Mouse (Mus musculus) liver, embryonic 12.5 days (tissue): Measurements from ENCODE around the gene Flcn. TPM values are rescaled to one million over a fixed set of nuclear protein-coding genes. Genes with fewer than 3 reads are reported as not detected.

Experiments
- ATAC-seq: fragments of 200-750 bp; cut with Nextera tagmentation; 2 replicates; pipeline ENCODE4 v1.8.0; 2017; ENCODE audit warnings: moderate number of reproducible peaks, mild to moderate bottlenecking, moderate library complexity
- H3K27ac ChIP-seq: fragments of 300-500 bp; sonication (generic); 2 replicates; pipeline ENCODE4 v1.5.1; 2016; ENCODE audit warnings: mild to moderate bottlenecking
- H3K27me3 ChIP-seq: fragments of 300-500 bp; sonication (generic); replicated peaks from 2 replicates; pipeline ENCODE4 v1.6.1; 2016; ENCODE audit warnings: mild to moderate bottlenecking, moderate library complexity
- H3K36me3 ChIP-seq: fragments of 300-500 bp; sonication (generic); 2 replicates; pipeline ENCODE4 v1.6.1; 2016; ENCODE audit warnings: mild to moderate bottlenecking, moderate library complexity
- H3K4me1 ChIP-seq: fragments of 300-500 bp; sonication (generic); 2 replicates; pipeline ENCODE4 v1.6.1; 2016
- H3K4me2 ChIP-seq: fragments of 300-500 bp; sonication (generic); 2 replicates; pipeline ENCODE4 v1.6.1; 2016; ENCODE audit warnings: mild to moderate bottlenecking, moderate library complexity
- H3K4me3 ChIP-seq: fragments of 300-500 bp; sonication (generic); 2 replicates; pipeline ENCODE4 v1.5.1; 2016; ENCODE audit warnings: mild to moderate bottlenecking, moderate library complexity
- H3K9ac ChIP-seq: fragments of 300-500 bp; sonication (generic); 2 replicates; pipeline ENCODE4 v1.6.1; 2016; ENCODE audit warnings: mild to moderate bottlenecking, moderate library complexity
- H3K9me3 ChIP-seq: fragments of 300-500 bp; sonication (generic); replicated peaks from 2 replicates; pipeline ENCODE4 v1.6.1; 2016; ENCODE audit warnings: mild to moderate bottlenecking, moderate library complexity
- WGBS: fragments of 180-500 bp; shearing (Covaris S2); methylation state at CpG from one replicate; pipeline ENCODE4 v1.1.7; 2016; ENCODE audit not compliant: insufficient replicate concordance; 5-methylcytosine and 5-hydroxymethylcytosine counted together
- polyA plus RNA-seq: library from polyadenylated mRNA; unstranded; fragments of >200 nt; fragmentation: Nextera tagmentation; extraction: Ambion mirVana; gene quantifications from 2 replicates; pipeline ENCODE4 v1.2.1, GENCODE M21; 2016

The Flcn gene
- polyA plus RNA-seq, 1 experiment from 2014 or later = 19.8 TPM

DNA sequence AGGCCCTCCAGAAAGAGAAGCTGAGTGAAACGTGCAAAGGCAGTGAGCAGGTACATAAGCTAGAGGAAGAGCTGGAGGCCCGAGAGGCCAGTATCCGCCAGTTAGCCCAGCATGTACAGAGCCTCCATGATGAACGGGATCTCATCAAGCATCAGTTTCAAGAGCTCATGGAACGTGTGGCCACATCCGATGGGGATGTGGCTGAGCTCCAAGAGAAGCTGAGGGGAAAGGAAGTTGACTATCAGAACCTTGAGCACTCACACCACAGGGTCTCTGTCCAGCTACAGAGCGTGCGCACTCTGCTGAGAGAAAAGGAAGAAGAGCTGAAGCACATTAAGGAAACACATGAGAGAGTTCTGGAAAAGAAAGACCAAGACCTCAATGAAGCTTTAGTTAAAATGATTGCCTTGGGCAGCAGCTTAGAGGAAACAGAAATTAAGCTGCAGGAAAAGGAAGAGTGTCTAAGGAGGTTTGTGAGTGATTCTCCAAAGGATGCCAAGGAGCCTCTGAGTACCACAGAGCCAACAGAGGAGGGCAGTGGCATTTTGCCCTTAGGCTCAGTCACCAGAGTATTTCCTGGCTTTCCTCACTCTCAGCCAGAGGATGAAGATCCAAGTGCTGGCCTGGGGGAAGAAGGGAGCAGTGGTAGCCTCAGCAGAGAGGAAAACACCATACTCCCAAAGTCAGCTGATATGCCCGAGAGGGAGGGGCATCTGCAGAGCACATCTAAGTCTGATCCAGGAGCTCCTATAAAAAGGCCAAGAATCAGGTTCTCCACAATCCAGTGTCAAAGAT is 51.4 kb downstream of the Flcn start:
- no peak for ATAC-seq
- H3K36me3 ChIP-seq = peaks cover 89% of the 10 kb centered on the region
- H3K9ac ChIP-seq = no peak overlapping the region
- H3K4me2 ChIP-seq = no peak overlapping the region
- no peaks in the 10 kb centered on the region for H3K4me1 ChIP-seq
- no peak overlapping the region for H3K4me3 ChIP-seq
- H3K27me3 ChIP-seq = no peaks in the 10 kb centered on the region
- H3K9me3 ChIP-seq = no peaks in the 10 kb centered on the region
- 81% methylated on average over 9 of the region's 9 CpGs for WGBS
- no peak overlapping the region for H3K27ac ChIP-seq

GRCm38 (mm10) chr11:59756351-59756750 is 53.5 kb downstream of the Flcn start:
- Histone ChIP-seq H3K27me3 (no peaks in the 10 kb centered on the region), H3K9me3 (no peaks in the 10 kb centered on the region), H3K9ac (no peak overlapping the region), H3K4me3 (no peak overlapping the region), H3K36me3 (peaks cover 96% of the 10 kb centered on the region), H3K4me1 (no peaks in the 10 kb centered on the region), H3K4me2 (no peak overlapping the region), H3K27ac (no peak overlapping the region)
- WGBS = 86% methylated on average over 4 of the region's 4 CpGs
- ATAC-seq = no peak

DNA sequence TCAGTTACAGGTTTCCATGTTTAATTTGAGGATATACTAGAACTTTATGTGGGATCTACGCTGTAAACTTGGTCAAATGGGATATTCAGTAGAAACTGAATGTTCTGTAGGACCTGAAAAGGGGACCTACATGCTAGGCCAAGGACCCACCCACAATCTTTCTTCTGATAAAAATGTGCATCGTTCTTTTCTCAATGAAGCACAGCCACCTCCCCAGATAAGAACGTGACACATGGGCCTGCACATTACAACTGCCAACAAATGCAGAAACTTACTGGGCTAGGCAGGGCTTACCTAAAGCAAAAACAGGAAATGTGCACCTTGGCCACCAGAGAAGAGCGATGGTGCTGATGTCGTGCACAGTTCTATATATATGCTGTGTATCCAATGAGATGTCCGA is 55.3 kb downstream of the Flcn start:
- Histone ChIP-seq H3K9ac (no peak overlapping the region), H3K9me3 (no peaks in the 10 kb centered on the region), H3K36me3 (peaks cover 95% of the 10 kb centered on the region), H3K27me3 (no peaks in the 10 kb centered on the region), H3K4me3 (no peak overlapping the region), H3K4me2 (no peak overlapping the region), H3K4me1 (no peaks in the 10 kb centered on the region), H3K27ac (no peak overlapping the region)
- no peak for ATAC-seq
- 75% methylated on average over 6 of the region's 6 CpGs for WGBS

- no peak overlapping the region for H3K9ac ChIP-seq
- H3K27ac ChIP-seq = no peak overlapping the region
- WGBS = 80% methylated on average over 3 of the region's 3 CpGs
- peaks cover 69% of the 10 kb centered on the region for H3K36me3 ChIP-seq
- H3K4me1 ChIP-seq = no peaks in the 10 kb centered on the region
- no peak overlapping the region for H3K4me2 ChIP-seq
- H3K4me3 ChIP-seq = no peak overlapping the region
- H3K9me3 ChIP-seq = no peaks in the 10 kb centered on the region
- ATAC-seq = no peak
- no peaks in the 10 kb centered on the region for H3K27me3 ChIP-seq
Observed at GRCm38 (mm10) chr11:59749050-59749449, 60.8 kb downstream of the Flcn start.

DNA sequence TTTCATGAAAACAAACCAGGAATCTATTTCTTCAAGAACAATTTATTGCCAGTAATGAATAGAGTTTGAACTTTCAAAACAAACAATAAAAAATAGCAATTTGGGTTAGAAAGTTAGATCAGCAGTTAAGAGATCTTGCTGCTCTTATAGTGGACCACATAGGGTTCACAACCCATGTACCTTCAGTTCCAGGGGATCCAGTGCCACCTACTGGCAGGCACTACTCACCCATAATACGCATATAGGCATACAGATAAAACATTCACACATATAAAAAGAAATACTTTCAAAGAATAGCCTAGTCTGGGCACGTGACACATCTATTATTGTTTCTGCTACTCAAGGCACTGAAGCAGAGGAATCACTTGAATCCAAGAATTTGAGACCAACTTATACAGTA is 63.2 kb downstream of the Flcn start:
- H3K4me3 ChIP-seq = no peak overlapping the region
- no peaks in the 10 kb centered on the region for H3K4me1 ChIP-seq
- H3K9ac ChIP-seq = no peak overlapping the region
- no peak overlapping the region for H3K4me2 ChIP-seq
- ATAC-seq = no peak
- H3K27me3 ChIP-seq = no peaks in the 10 kb centered on the region
- H3K9me3 ChIP-seq = no peaks in the 10 kb centered on the region
- H3K36me3 ChIP-seq = peaks cover 70% of the 10 kb centered on the region
- H3K27ac ChIP-seq = no peak overlapping the region
- 80% methylated on average over 2 of the region's 2 CpGs for WGBS

GRCm38 (mm10) chr11:59745851-59746250 is 64.0 kb downstream of the Flcn start:
- WGBS = 85% methylated on average over 5 of the region's 5 CpGs
- H3K36me3 ChIP-seq = peaks cover 72% of the 10 kb centered on the region
- H3K4me1 ChIP-seq = no peaks in the 10 kb centered on the region
- no peak overlapping the region for H3K4me3 ChIP-seq
- no peak overlapping the region for H3K27ac ChIP-seq
- no peaks in the 10 kb centered on the region for H3K27me3 ChIP-seq
- H3K9me3 ChIP-seq = no peaks in the 10 kb centered on the region
- no peak overlapping the region for H3K9ac ChIP-seq
- H3K4me2 ChIP-seq = no peak overlapping the region
- no peak for ATAC-seq

DNA sequence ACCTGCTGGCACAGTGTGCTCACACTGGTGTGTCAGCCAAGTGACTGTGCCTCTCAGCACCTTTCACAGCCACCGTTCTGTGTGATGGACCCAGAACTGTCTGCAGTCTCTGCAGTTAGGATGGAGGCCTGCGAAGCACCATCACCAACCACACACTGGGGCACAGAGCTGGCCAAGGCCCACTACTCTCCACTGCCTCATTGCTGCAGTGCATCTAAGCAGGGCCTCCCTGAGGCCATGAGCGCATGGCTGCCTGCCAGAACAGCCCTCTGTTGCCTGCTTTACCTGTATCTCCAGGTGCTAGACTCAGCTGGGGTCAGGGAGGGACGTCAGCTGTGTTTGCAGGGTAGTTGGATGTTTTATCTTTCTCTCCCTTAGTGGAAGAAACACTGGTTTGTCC is 65.4 kb downstream of the Flcn start:
- no peak for ATAC-seq
- Histone ChIP-seq H3K9me3 (no peaks in the 10 kb centered on the region), H3K4me3 (no peak overlapping the region), H3K9ac (no peak overlapping the region), H3K27ac (no peak overlapping the region), H3K27me3 (no peaks in the 10 kb centered on the region), H3K4me2 (no peak overlapping the region), H3K36me3 (peaks cover 71% of the 10 kb centered on the region), H3K4me1 (peaks cover 8% of the 10 kb centered on the region)
- 82% methylated on average over 4 of the region's 4 CpGs for WGBS

DNA sequence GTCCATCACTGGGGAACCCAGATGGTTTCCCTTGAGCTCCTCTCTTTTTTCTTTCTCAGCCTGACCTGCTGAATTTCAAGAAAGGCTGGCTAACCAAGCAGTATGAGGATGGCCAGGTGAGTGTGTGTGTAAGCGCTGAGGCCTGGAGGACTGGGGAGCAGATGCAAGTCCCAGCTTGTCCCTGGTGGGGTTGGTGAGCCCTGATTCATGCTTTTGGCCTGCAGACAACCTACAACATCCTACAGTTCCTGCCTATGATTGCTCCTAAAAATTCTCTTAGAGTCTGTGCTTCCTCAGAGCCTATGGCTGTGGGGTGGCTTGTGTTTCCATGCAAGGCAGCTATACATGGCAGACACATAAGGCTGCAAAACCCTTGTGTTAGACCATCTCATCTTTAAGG is 66.1 kb downstream of the Flcn start:
- H3K4me2 ChIP-seq = no peak overlapping the region
- H3K4me1 ChIP-seq = peaks cover 15% of the 10 kb centered on the region
- 78% methylated on average over 1 of the region's 1 CpGs for WGBS
- H3K36me3 ChIP-seq = peaks cover 71% of the 10 kb centered on the region
- H3K27ac ChIP-seq = no peak overlapping the region
- H3K27me3 ChIP-seq = no peaks in the 10 kb centered on the region
- H3K9ac ChIP-seq = no peak overlapping the region
- no peaks in the 10 kb centered on the region for H3K9me3 ChIP-seq
- no peak overlapping the region for H3K4me3 ChIP-seq
- ATAC-seq = no peak

DNA sequence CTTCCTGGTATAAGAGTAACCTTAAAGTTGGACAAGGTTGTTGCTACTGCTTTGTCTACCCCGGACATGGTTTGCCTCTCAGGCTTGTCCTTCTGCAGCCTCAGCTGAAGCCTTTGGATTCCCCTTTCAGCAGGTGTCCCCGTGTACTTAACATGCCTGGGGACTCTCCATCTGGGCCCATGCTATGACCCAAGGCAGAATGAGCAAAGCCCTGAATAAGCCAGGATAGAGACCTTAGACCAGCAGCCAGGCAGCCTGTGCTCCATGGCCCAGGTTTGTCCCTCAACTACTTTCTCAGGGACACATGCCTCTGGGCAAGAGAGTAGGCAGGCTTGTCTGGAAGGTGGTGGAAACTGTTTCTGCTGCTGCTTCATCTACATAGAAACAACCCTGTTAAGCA is 66.5 kb downstream of the Flcn start:
- ATAC-seq = no peak
- peaks cover 71% of the 10 kb centered on the region for H3K36me3 ChIP-seq
- H3K4me3 ChIP-seq = no peak overlapping the region
- H3K9ac ChIP-seq = no peak overlapping the region
- no peaks in the 10 kb centered on the region for H3K27me3 ChIP-seq
- H3K9me3 ChIP-seq = no peaks in the 10 kb centered on the region
- no peak overlapping the region for H3K4me2 ChIP-seq
- no peak overlapping the region for H3K27ac ChIP-seq
- WGBS = 82% methylated on average over 2 of the region's 2 CpGs
- H3K4me1 ChIP-seq = peaks cover 19% of the 10 kb centered on the region

DNA sequence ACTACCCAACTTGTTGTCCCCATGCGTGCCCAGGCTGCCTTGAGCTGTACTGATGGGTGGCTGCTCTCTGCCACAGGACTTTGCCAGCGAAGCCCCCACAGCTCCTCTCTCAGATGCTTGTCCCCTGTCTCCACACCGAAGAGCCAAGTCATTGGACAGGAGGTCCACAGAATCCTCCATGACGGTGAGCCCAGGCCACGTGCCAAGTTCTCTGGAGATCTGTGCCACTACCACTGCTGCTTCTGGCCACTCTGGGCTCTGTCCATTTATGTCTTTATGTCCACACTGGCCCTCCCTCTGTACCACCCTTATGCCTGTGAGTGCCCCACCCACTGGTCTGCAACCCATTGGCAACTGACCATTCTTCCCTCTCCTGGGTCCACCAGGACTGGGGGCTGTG is 67.9 kb downstream of the Flcn start:
- H3K4me1 ChIP-seq = peaks cover 22% of the 10 kb centered on the region
- H3K4me2 ChIP-seq = no peak overlapping the region
- no peaks in the 10 kb centered on the region for H3K27me3 ChIP-seq
- no peaks in the 10 kb centered on the region for H3K9me3 ChIP-seq
- no peak overlapping the region for H3K9ac ChIP-seq
- peaks cover 83% of the 10 kb centered on the region for H3K36me3 ChIP-seq
- H3K27ac ChIP-seq = no peak overlapping the region
- WGBS = 86% methylated on average over 5 of the region's 5 CpGs
- H3K4me3 ChIP-seq = no peak overlapping the region
- no peak for ATAC-seq

Other genes with a start within 250 kb of the Flcn start
- gene Olfr222, start 233.8 kb downstream of the Flcn start, polyA plus RNA-seq = not detected in 2 replicates
- gene Olfr223, start 216.7 kb downstream of the Flcn start, polyA plus RNA-seq = not detected in 2 replicates
- gene Mprip, start 148.7 kb downstream of the Flcn start, polyA plus RNA-seq = 36.4 and 38.5 TPM in 2 replicates
- 2.4 and 3.1 TPM in 2 replicates for gene Pld6, start 22.4 kb downstream of the Flcn start, polyA plus RNA-seq
- gene Nt5m, start 29.4 kb upstream of the Flcn start, polyA plus RNA-seq = 16.4 and 18.6 TPM in 2 replicates
- gene Cops3, start 29.8 kb upstream of the Flcn start, polyA plus RNA-seq = 141 and 149 TPM in 2 replicates
- gene Med9, start 138.2 kb upstream of the Flcn start, polyA plus RNA-seq = 29.5 and 30.1 TPM in 2 replicates
- 0.97 and 1.2 TPM in 2 replicates for gene Rasd1, start 154.9 kb upstream of the Flcn start, polyA plus RNA-seq
- 7.3 and 8.1 TPM in 2 replicates for gene Pemt, start 236.5 kb upstream of the Flcn start, polyA plus RNA-seq